Mouse (Mus musculus): Measurements from ENCODE around the gene Nr1h2. TPM values are rescaled to one million over a fixed set of nuclear protein-coding genes. Genes with fewer than 3 reads are reported as not detected.

Gene Nr1h2
- total RNA-seq (2012; rRNA removed) (36.8 and 50.0 TPM in 2 replicates), total RNA-seq (2014; rRNA removed) (13.9 and 14.2 TPM in 2 replicates), polyA plus RNA-seq (2012; ENCODE audit: insufficient read length, low read depth) (40.5 and 43.8 TPM in 2 replicates)

- in situ Hi-C loops (cut with MboI; ENCODE audit: low pct_ligation_motif_present, low pct_unique_long_range_greater_than_20kb, low sequenced_read_pairs), result loop anchor here (5.0 kb wide), 1 partner anchor 47 kb away; no protein-coding TSS in a partner anchor
- peak within 1 kb of the TSS; percentile 92 for H3K27ac ChIP-seq (ENCODE audit: insufficient read depth, low read depth)
- dilution Hi-C loops (cut with MboI; ENCODE audit: extremely low pct_ligation_motif_present, extremely low pct_unique_long_range_greater_than_20kb, low sequenced_read_pairs), result no loop called here
- H3K79me2 ChIP-seq (replicated peaks; ENCODE audit: control insufficient read depth, extremely low read depth, insufficient read depth, poor library complexity, severe bottlenecking), result no peaks in the 10 kb centered on the region
- H3K36me3 ChIP-seq (replicated peaks in 1 of 2; ENCODE audit: control insufficient read depth in 1 of 2, insufficient read depth in 1 of 2, low read length in 1 of 2), result peaks cover 30 to 35% of the 10 kb centered on the region in 2 experiments
- peak within 1 kb of the TSS; percentile 94 for H3K9ac ChIP-seq (ENCODE audit: insufficient read depth, low read depth)
- H3K27me3 ChIP-seq (replicated peaks), result no peaks in the 10 kb centered on the region
- TF ChIP-seq CTCF (conservative IDR thresholded peaks at IDR 0.05 in 1 of 2, IDR thresholded peaks at IDR 0.05 in 1 of 2; ENCODE audit: low read depth in 2 of 2, low read length in 2 of 2), result no peak
- TF ChIP-seq SMC3 (IDR thresholded peaks at IDR 0.05; ENCODE audit: low read depth, low read length), result no peak
- peak; percentile 57; the same call in 1 of the 2 replicates for TF ChIP-seq EP300 (IDR thresholded peaks at IDR 0.05; ENCODE audit: low read length)
- peak; percentile 91 for TF ChIP-seq ZNF384 (IDR thresholded peaks at IDR 0.05; ENCODE audit: low read depth, low read length)
- 0 out of 2 replicates have a peak, but pooled peaks have one; percentile 36 for TF ChIP-seq MAX (IDR thresholded peaks at IDR 0.05; ENCODE audit: low read length)
- TF ChIP-seq POLR2A (IDR thresholded peaks at IDR 0.05; ENCODE audit: low read depth, low read length), result peak; percentile 68
- no peak for TF ChIP-seq RAD21 (IDR thresholded peaks at IDR 0.05; ENCODE audit: low read depth, low read length)
- TF ChIP-seq MAZ (IDR thresholded peaks at IDR 0.05; ENCODE audit: low read depth, low read length), result 0 out of 2 replicates have a peak, but pooled peaks have one; percentile 56
- no peak for TF ChIP-seq ZC3H11A (IDR thresholded peaks at IDR 0.05; ENCODE audit: low read depth, low read length)
- TF ChIP-seq GABPA (IDR thresholded peaks at IDR 0.05; ENCODE audit: insufficient replicate concordance, low read depth, low read length), result no peak; the same call in 1 of the 2 replicates
- TF ChIP-seq JUND (conservative IDR thresholded peaks at IDR 0.05; ENCODE audit: low read depth, low read length), result 0 out of 2 replicates have a peak, but pooled peaks have one; percentile 27
- TF ChIP-seq BHLHE40 (IDR thresholded peaks at IDR 0.05; ENCODE audit: low read depth, low read length), result no peak
- TF ChIP-seq CHD1 (IDR thresholded peaks at IDR 0.05; ENCODE audit: low read depth, low read length), result no peak
- peak; percentile 73; the same call in 1 of the 2 replicates for TF ChIP-seq ZKSCAN1 (IDR thresholded peaks at IDR 0.05; ENCODE audit: borderline replicate concordance, low read depth, low read length)
- no peak for TF ChIP-seq PAX5 (IDR thresholded peaks at IDR 0.05; ENCODE audit: low read length)
- TF ChIP-seq HCFC1 (IDR thresholded peaks at IDR 0.05; ENCODE audit: low read depth, low read length), result peak; percentile 90
- no peak for TF ChIP-seq USF1 (IDR thresholded peaks at IDR 0.05; ENCODE audit: low read depth, low read length)
- no peak for TF ChIP-seq UBTF (IDR thresholded peaks at IDR 0.05; ENCODE audit: low read depth, low read length)
- peak; percentile 69; the same call in 1 of the 2 replicates for TF ChIP-seq MEF2A (IDR thresholded peaks at IDR 0.05; ENCODE audit: borderline replicate concordance, low read depth, low read length)
- TF ChIP-seq NELFE (IDR thresholded peaks at IDR 0.05; ENCODE audit: low read depth, low read length), result peak; percentile 76
- TF ChIP-seq JUN (IDR thresholded peaks at IDR 0.05; ENCODE audit: insufficient read depth, low read depth, low read length), result no peak
- TF ChIP-seq NRF1 (IDR thresholded peaks at IDR 0.05; ENCODE audit: low read depth, low read length), result no peak
- 0 out of 2 replicates have a peak, but pooled peaks have one; percentile 63 for TF ChIP-seq E2F4 (IDR thresholded peaks at IDR 0.05; ENCODE audit: insufficient replicate concordance, low read depth, low read length)
- no peak for TF ChIP-seq USF2 (conservative IDR thresholded peaks at IDR 0.05; ENCODE audit: low read depth, low read length)
- TF ChIP-seq SIN3A (IDR thresholded peaks at IDR 0.05; ENCODE audit: low read length), result peak; percentile 98
- TF ChIP-seq MAFK (IDR thresholded peaks at IDR 0.05; ENCODE audit: insufficient replicate concordance, low read length), result no peak
- peak; percentile 83 for TF ChIP-seq TCF12 (IDR thresholded peaks at IDR 0.05; ENCODE audit: low read depth, low read length)
- TF ChIP-seq ZMIZ1 (IDR thresholded peaks at IDR 0.05; ENCODE audit: low read depth, low read length), result peak; percentile 45; the same call in 1 of the 2 replicates
- TF ChIP-seq ELF1 (IDR thresholded peaks at IDR 0.05; ENCODE audit: low read depth, low read length), result peak; percentile 99
- TF ChIP-seq POLR2AphosphoS2 (IDR thresholded peaks at IDR 0.05; ENCODE audit: low read depth, low read length), result peak; percentile 68; the same call in 1 of the 2 replicates
- peak; percentile 87 for TF ChIP-seq ETS1 (conservative IDR thresholded peaks at IDR 0.05; ENCODE audit: low read depth, low read length)
- TF ChIP-seq RCOR1 (conservative IDR thresholded peaks at IDR 0.05; ENCODE audit: low read depth, low read length), result no peak
- peak; percentile 86 for TF ChIP-seq IRF4 (IDR thresholded peaks at IDR 0.05; ENCODE audit: low read depth, low read length)
- peak; percentile 85; the same call in 1 of the 2 replicates for TF ChIP-seq KAT2A (IDR thresholded peaks at IDR 0.05; ENCODE audit: insufficient replicate concordance, low read length)
- no peak; the same call in 1 of the 2 replicates for TF ChIP-seq MXI1 (IDR thresholded peaks at IDR 0.05; ENCODE audit: low read depth, low read length)
- TF ChIP-seq CHD2 (IDR thresholded peaks at IDR 0.05; ENCODE audit: low read length), result peak; percentile 13; the same call in 1 of the 2 replicates
- peak; percentile 76; the same call in 1 of the 2 replicates for TF ChIP-seq MYC (IDR thresholded peaks at IDR 0.05; ENCODE audit: low read depth, low read length)
- TF ChIP-seq TBP (conservative IDR thresholded peaks at IDR 0.05; ENCODE audit: low read depth, low read length), result peak; percentile 89
- peak within 1 kb of the TSS; percentile 84 to 98 (median 93) for H3K4me3 ChIP-seq (replicated peaks in 1 of 3; ENCODE audit: low read depth in 2 of 3, low read length in 2 of 3, poor library complexity in 1 of 3)
- DNase-seq (ENCODE audit: extremely low read depth), result peak; percentile 97
- peak within 1 kb of the TSS; percentile 82 for H3K4me2 ChIP-seq (ENCODE audit: insufficient read depth, low read depth, poor library complexity, severe bottlenecking)
- H3K9me3 ChIP-seq (replicated peaks; ENCODE audit: low read length), result no peaks in the 10 kb centered on the region
- peaks cover 2 to 28% of the 10 kb centered on the region in 2 experiments; a peak in 3 of 4 replicates for H3K4me1 ChIP-seq (ENCODE audit: control insufficient read depth in 1 of 2, insufficient read depth in 2 of 2)
Observed at GRCm38 (mm10) chr7:44553826-44554225, at the start of gene Nr1h2. Nr1h2 (minus strand) TSS chr7:44553951.

Data from CH12.LX (cell line).